Mouse (Mus musculus): ENCODE measurements around the gene Mst1r.

DNA sequence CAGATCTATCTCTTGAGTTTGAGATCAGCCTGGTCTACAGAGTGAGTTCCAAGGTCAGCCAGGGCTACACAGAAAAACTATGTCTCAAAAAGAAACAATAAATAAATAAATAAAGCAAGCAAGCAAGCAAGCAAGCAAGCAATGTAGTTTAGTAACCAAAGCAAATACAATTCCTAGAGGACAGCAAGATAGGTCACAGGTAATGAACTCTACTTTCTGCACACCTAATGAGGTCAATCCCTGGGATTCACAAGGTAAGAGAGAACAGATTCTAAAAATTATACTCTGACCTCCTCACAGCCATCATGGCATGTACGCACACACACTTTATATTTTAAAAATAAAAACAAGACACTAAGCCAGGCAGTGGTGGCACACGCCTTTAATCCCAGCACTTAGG, 40.6 kb upstream of the Mst1r start:
- TF ChIP-seq CTCF (IDR thresholded peaks at IDR 0.05; ENCODE audit: insufficient read depth, low read length): no peak
- no peak for TF ChIP-seq POLR2A (IDR thresholded peaks at IDR 0.05; ENCODE audit: borderline replicate concordance, extremely low read depth, low read depth, low read length)
